8 mouse cellular contexts compared by ENCODE assay signal in genomic region chr11:120643601-120643987, GRCm38 (mm10). TPM values are rescaled to one million over a fixed set of nuclear protein-coding genes. Genes with fewer than 3 reads are reported as not detected.
A peak's percentile ranks its signal among the peaks of the same experiment; 100 is the strongest.
DNase-seq lines count a peak whose midpoint lies in the region; ATAC-seq and TF ChIP-seq lines count a peak whose summit lies in the region.

Pycr1 (minus strand) TSS chr11:120643769.

- H3K79me2 ChIP-seq in MEL (ENCODE audit: control insufficient read depth, insufficient read depth, low read length, poor library complexity): no peaks in the 10 kb centered on the region

- no peaks in the 10 kb centered on the region for H3K27me3 ChIP-seq in MEL (ENCODE audit: control insufficient read depth in 1 of 2, insufficient read depth in 2 of 2, low read length in 2 of 2)
- H3K27me3 ChIP-seq in cerebellum, adult 2 months (ENCODE audit: control insufficient read depth, insufficient read depth, low read length): no peaks in the 10 kb centered on the region
- H3K27me3 ChIP-seq in hindbrain, embryonic 10.5 days (ENCODE audit: insufficient read depth, poor library complexity, severe bottlenecking): peaks cover 40% of the 10 kb centered on the region
- 0 out of 2 replicates have a peak, but pooled peaks cover 6% of the 10 kb centered on the region for H3K27me3 ChIP-seq in lung, postnatal 0 days (replicated peaks; ENCODE audit: insufficient read depth, low read length)

- H3K4me2 ChIP-seq in lung, postnatal 0 days (replicated peaks; ENCODE audit: low read depth, low read length): peak within 1 kb of the TSS; percentile 80

- H3K36me3 ChIP-seq in MEL (ENCODE audit: control insufficient read depth in 1 of 2, insufficient read depth in 2 of 2, low read length in 2 of 2): peaks cover 0 to 8% of the 10 kb centered on the region in 2 experiments; a peak in 2 of 4 replicates
- no peaks in the 10 kb centered on the region for H3K36me3 ChIP-seq in hindbrain, embryonic 10.5 days
- H3K36me3 ChIP-seq in lung, postnatal 0 days (ENCODE audit: insufficient read depth, low read length): no peaks in the 10 kb centered on the region

- under 1% methylated on average over 15 of the region's 15 CpGs for WGBS in cerebellum, adult 2 months
- 0% methylated on average over 15 of the region's 15 CpGs for WGBS in hindbrain, embryonic 10.5 days
- WGBS in lung, postnatal 0 days: 2% methylated on average over 15 of the region's 15 CpGs

- peak; percentile 99 for DNase-seq in MEL (ENCODE audit: low read depth, low spot score)
- DNase-seq in cerebellum, adult 2 months: peak; percentile 95
- peak; percentile 91 for DNase-seq in forelimb bud, embryonic 11.5 days (ENCODE audit: low read depth, low spot score)
- DNase-seq in hindbrain, embryonic 10.5 days (ENCODE audit: low spot score): peak; percentile 95
- DNase-seq in layer of hippocampus, adult 9-11 months: peak; percentile 93
- peak; percentile 94 for DNase-seq in lung, postnatal 0 days (ENCODE audit: low spot score)
- peak; percentile 88 for DNase-seq in ovary, postnatal 14 days (ENCODE audit: low spot score)
- DNase-seq in thymus, postnatal 14 days: peak; percentile 96

- TF ChIP-seq EP300 in MEL (IDR thresholded peaks at IDR 0.05; ENCODE audit: low read depth in 1 of 2, low read length in 2 of 2): no peak
- TF ChIP-seq EP300 in lung, postnatal 0 days (IDR thresholded peaks at IDR 0.05): no peak

- ATAC-seq in lung, postnatal 0 days: peak; percentile 100

- H3K27ac ChIP-seq in MEL (ENCODE audit: control insufficient read depth, low read depth, low read length): no peak within 1 kb of the TSS
- H3K27ac ChIP-seq in cerebellum, adult 2 months (ENCODE audit: insufficient read depth, low read length): no peak within 1 kb of the TSS
- H3K27ac ChIP-seq in hindbrain, embryonic 10.5 days: peak within 1 kb of the TSS; percentile 88
- no peak within 1 kb of the TSS for H3K27ac ChIP-seq in lung, postnatal 0 days (ENCODE audit: low read length)

- TF ChIP-seq POLR2A in MEL (IDR thresholded peaks at IDR 0.05; ENCODE audit: control insufficient read depth in 1 of 2, insufficient read depth in 1 of 2, low read depth in 1 of 2, low read length in 2 of 2, poor library complexity in 1 of 2): peak; percentile 71 to 79
- TF ChIP-seq POLR2A in cerebellum, adult 2 months (IDR thresholded peaks at IDR 0.05; ENCODE audit: borderline replicate concordance, insufficient read depth, low read length): no peak

- TF ChIP-seq RAD21 in MEL (IDR thresholded peaks at IDR 0.05; ENCODE audit: low read depth, low read length): no peak

- H3K9ac ChIP-seq in MEL (ENCODE audit: control insufficient read depth, low read depth, low read length, poor library complexity, severe bottlenecking): peak within 1 kb of the TSS; percentile 74
- H3K9ac ChIP-seq in lung, postnatal 0 days (replicated peaks; ENCODE audit: low read depth): peak within 1 kb of the TSS; percentile 36

- H3K9me3 ChIP-seq in MEL (replicated peaks; ENCODE audit: insufficient read depth, low read length): no peaks in the 10 kb centered on the region
- H3K9me3 ChIP-seq in hindbrain, embryonic 10.5 days: no peaks in the 10 kb centered on the region
- H3K9me3 ChIP-seq in lung, postnatal 0 days (ENCODE audit: low read length): no peaks in the 10 kb centered on the region

- H3K4me1 ChIP-seq in MEL (ENCODE audit: control insufficient read depth in 1 of 2, insufficient read depth in 2 of 2, low read length in 2 of 2): peaks cover 7 to 15% of the 10 kb centered on the region in 2 experiments
- no peaks in the 10 kb centered on the region for H3K4me1 ChIP-seq in cerebellum, adult 2 months (ENCODE audit: control insufficient read depth, insufficient read depth, low read length)
- peaks cover 46% of the 10 kb centered on the region for H3K4me1 ChIP-seq in hindbrain, embryonic 10.5 days (replicated peaks)
- H3K4me1 ChIP-seq in lung, postnatal 0 days (ENCODE audit: insufficient read depth, low read depth, low read length): 0 out of 2 replicates have a peak, but pooled peaks cover 3% of the 10 kb centered on the region

- no peak for TF ChIP-seq CTCF in MEL (IDR thresholded peaks at IDR 0.05 in 2 of 3, conservative IDR thresholded peaks at IDR 0.05 in 1 of 3; ENCODE audit: control insufficient read depth in 1 of 3, insufficient read depth in 1 of 3, low read depth in 2 of 3, low read length in 3 of 3, poor library complexity in 1 of 3, severe bottlenecking in 1 of 3)
- TF ChIP-seq CTCF in cerebellum, adult 2 months (IDR thresholded peaks at IDR 0.05; ENCODE audit: borderline replicate concordance, insufficient read depth, low read depth, low read length): no peak
- no peak for TF ChIP-seq CTCF in lung, postnatal 0 days (IDR thresholded peaks at IDR 0.05)

- H3K4me3 ChIP-seq in MEL (ENCODE audit: control insufficient read depth in 1 of 2, insufficient read depth in 1 of 2, low read depth in 2 of 2, low read length in 2 of 2): peak within 1 kb of the TSS; percentile 58 to 59
- H3K4me3 ChIP-seq in cerebellum, adult 2 months (replicated peaks; ENCODE audit: insufficient read depth, low read depth, low read length): peak within 1 kb of the TSS; percentile 63
- H3K4me3 ChIP-seq in hindbrain, embryonic 10.5 days: peak within 1 kb of the TSS; percentile 69
- peak within 1 kb of the TSS; percentile 38 for H3K4me3 ChIP-seq in lung, postnatal 0 days (ENCODE audit: low read depth, low read length)

TF ChIP-seq in MEL, 35 proteins besides CTCF, POLR2A, EP300 and RAD21:
- TF ChIP-seq ZKSCAN1 (IDR thresholded peaks at IDR 0.05; ENCODE audit: low read depth, low read length) (no peak), RCOR1 (IDR thresholded peaks at IDR 0.05; ENCODE audit: low read depth, low read length) (no peak), ELF1 (IDR thresholded peaks at IDR 0.05; ENCODE audit: low read depth, low read length) (no peak), POLR2AphosphoS2 (IDR thresholded peaks at IDR 0.05; ENCODE audit: low read length) (peak; percentile 58; the same call in 1 of the 2 replicates), MAZ (IDR thresholded peaks at IDR 0.05; ENCODE audit: low read depth, low read length) (peak; percentile 64; the same call in 1 of the 2 replicates), SIN3A (IDR thresholded peaks at IDR 0.05; ENCODE audit: low read length) (peak; percentile 80), NELFE (IDR thresholded peaks at IDR 0.05; ENCODE audit: low read depth, low read length) (peak; percentile 43), GATA1 (IDR thresholded peaks at IDR 0.05; ENCODE audit: low read depth, low read length) (no peak), BHLHE40 (IDR thresholded peaks at IDR 0.05; ENCODE audit: borderline replicate concordance, low read depth, low read length) (no peak), MAX (IDR thresholded peaks at IDR 0.05; ENCODE audit: low read length) (peak; percentile 79), JUND (IDR thresholded peaks at IDR 0.05; ENCODE audit: low read depth, low read length) (no peak), SMC3 (IDR thresholded peaks at IDR 0.05; ENCODE audit: low read depth, low read length) (no peak), TBP (IDR thresholded peaks at IDR 0.05; ENCODE audit: low read depth, low read length) (peak; percentile 60), NRF1 (IDR thresholded peaks at IDR 0.05; ENCODE audit: insufficient read depth, low read depth, low read length, poor library complexity, severe bottlenecking) (no peak), USF1 (IDR thresholded peaks at IDR 0.05; ENCODE audit: low read depth, low read length) (peak; percentile 52; the same call in 1 of the 2 replicates), MYC (IDR thresholded peaks at IDR 0.05; ENCODE audit: low read depth, low read length) (peak; percentile 91), CHD1 (IDR thresholded peaks at IDR 0.05; ENCODE audit: low read depth, low read length) (no peak), POLR2AphosphoS5 (IDR thresholded peaks at IDR 0.05; ENCODE audit: borderline replicate concordance, low read depth, low read length) (no peak), ZNF384 (IDR thresholded peaks at IDR 0.05; ENCODE audit: low read depth, low read length) (no peak), MYB (IDR thresholded peaks at IDR 0.05; ENCODE audit: low read depth, low read length) (no peak), UBTF (IDR thresholded peaks at IDR 0.05; ENCODE audit: borderline replicate concordance, insufficient read depth, low read depth, low read length) (no peak), ZC3H11A (IDR thresholded peaks at IDR 0.05; ENCODE audit: low read depth, low read length) (no peak), HCFC1 (IDR thresholded peaks at IDR 0.05; ENCODE audit: low read depth, low read length) (0 out of 2 replicates have a peak, but pooled peaks have one; percentile 19), GABPA (IDR thresholded peaks at IDR 0.05; ENCODE audit: low read depth, low read length) (no peak), USF2 (IDR thresholded peaks at IDR 0.05; ENCODE audit: borderline replicate concordance in 1 of 2, insufficient read depth in 1 of 2, low read depth in 1 of 2, low read length in 2 of 2) (no peak), TAL1 (IDR thresholded peaks at IDR 0.05; ENCODE audit: low read length) (no peak), MXI1 (IDR thresholded peaks at IDR 0.05; ENCODE audit: low read depth, low read length) (peak; percentile 96), KAT2A (conservative IDR thresholded peaks at IDR 0.05; ENCODE audit: low read depth, low read length) (no peak), TCF12 (IDR thresholded peaks at IDR 0.05; ENCODE audit: low read depth, low read length) (no peak), ETS1 (IDR thresholded peaks at IDR 0.05; ENCODE audit: low read depth, low read length) (0 out of 2 replicates have a peak, but pooled peaks have one; percentile 12), E2F4 (IDR thresholded peaks at IDR 0.05; ENCODE audit: borderline replicate concordance, low read depth, low read length) (no peak), MAFK (IDR thresholded peaks at IDR 0.05; ENCODE audit: borderline replicate concordance, low read depth, low read length) (no peak), MEF2A (IDR thresholded peaks at IDR 0.05; ENCODE audit: extremely low read depth, insufficient replicate concordance, low read depth, low read length, poor library complexity, severe bottlenecking) (no peak; the same call in 1 of the 2 replicates), ZMIZ1 (IDR thresholded peaks at IDR 0.05; ENCODE audit: low read depth, low read length) (peak; percentile 86), CHD2 (IDR thresholded peaks at IDR 0.05; ENCODE audit: low read length) (no peak; the same call in 1 of the 2 replicates)
TF ChIP-seq in MEL: peak in this region for 12.

RNA-seq across cellular contexts. Expression of gene Pycr1, which starts in this region (rescaled TPM):
- total RNA-seq in MEL (2012; rRNA removed): 2.6 and 7.1 TPM in 2 replicates
- 10 to 100 TPM in 1 of 2 experiments, not detected in 1; 15.3 TPM for polyA plus RNA-seq in MEL (2012; ENCODE audit: insufficient read depth in 1 of 2, insufficient read length in 2 of 2, low read depth in 1 of 2, low replicate concordance in 2 of 2, missing spikeins in 1 of 2)
- polyA plus RNA-seq in cerebellum, adult 2 months (2012; rRNA removed): 2.1 and 2.3 TPM in 2 replicates
- polyA plus RNA-seq in hindbrain, embryonic 10.5 days (2016; fragmentation: Nextera tagmentation; extraction: Ambion mirVana): 37.6 and 38.7 TPM in 2 replicates
- 6.9 and 7.1 TPM in 2 replicates for polyA plus RNA-seq in lung, postnatal 0 days (2015; fragmentation: Nextera tagmentation; extraction: Ambion mirVana)
